Mouse (Mus musculus) adrenal gland, postnatal 14 days (tissue): ENCODE results near the gene Cactin. TPM values are rescaled to one million over a fixed set of nuclear protein-coding genes. Genes with fewer than 3 reads are reported as not detected.

Source experiments
- DNase-seq: peaks from one replicate; pipeline ENCODE4 v3.0.0; 2021; ENCODE audit warnings: mixed read lengths
- total RNA-seq: library from RNA; stranded (reverse); gene quantifications from 2 replicates; pipeline ENCODE4 v1.2.3, GENCODE M21; 2021

The Cactin gene
- total RNA-seq, 1 experiment from 2014 or later = 33.1 TPM

DNA sequence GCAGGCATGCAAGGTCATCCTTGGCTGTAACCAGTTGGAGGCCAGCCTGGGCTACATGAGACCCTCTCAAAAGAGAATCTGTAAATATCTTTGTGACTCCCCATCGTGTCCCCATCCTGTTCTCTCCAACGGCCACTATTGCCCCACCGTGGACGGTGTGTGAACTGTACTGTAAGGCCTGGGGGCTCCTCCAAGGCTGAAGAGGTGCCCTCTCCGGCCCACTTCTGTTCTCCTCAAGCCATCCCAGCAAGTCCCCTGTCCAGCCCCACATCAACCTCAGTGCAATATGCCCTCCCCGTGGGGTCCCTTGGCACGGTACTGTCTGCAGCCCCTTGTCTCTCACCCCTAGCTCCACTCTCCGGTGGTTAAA lies 1.6 kb upstream of the Cactin start:
- DNase-seq = peak; percentile 66

DNA sequence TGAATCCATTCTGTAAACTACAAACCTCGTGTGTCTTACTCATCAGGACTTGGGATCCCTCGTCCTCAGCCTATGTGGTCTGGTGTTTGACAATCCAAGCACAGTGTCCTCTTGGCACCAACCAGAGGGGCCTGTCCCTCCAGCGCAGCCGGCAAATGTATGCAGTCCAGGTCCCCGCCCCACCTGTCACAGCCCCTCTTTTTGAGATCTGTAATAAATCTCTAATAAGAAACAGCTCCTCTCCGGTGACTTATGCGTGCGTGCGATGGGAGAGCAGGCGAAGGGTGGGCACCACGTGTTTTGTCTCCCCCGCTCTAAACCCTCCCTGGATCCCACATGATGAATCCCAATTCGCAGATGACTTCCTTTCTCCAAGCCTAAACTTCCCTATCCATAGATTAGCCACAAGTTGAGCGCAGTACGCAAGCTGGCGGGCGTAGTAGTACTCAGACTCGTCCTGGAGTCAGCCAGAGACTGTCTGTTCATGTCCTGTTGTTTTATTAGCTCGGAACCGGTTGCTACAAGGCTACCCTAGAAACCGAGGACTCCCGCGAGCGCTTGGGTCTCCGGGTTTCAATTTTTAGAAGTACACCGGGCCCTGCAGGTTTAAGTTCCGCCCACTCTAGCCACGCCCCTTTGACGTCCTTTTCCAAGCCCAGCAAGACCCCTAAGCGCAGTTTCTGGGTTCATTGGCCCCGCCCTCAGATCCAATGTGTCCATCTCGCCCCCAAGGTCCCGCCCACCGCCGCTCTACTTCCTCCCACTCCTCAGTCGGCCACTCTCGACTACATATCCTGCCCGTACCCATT lies 958 bp upstream of the Cactin start:
- DNase-seq = peak; percentile 57

DNA sequence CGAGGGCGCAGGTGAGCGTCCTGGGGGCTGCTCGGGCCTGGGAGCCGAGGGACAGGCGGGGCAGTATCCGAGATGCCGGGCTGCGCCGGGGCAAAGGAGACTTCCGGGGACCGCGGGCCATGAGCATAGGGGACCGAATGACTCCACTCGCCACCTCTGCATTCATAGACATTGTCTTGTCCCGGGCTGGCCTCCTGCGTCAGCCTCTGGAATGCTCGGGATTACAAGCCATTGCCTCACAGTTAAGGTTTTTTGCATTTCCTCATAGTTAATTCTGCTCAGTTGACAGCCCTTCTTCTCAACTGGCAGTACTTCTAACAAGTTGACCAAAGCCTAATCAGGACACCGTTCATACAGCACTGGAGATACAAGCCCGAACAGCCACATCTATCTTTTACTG lies 533 bp downstream of the Cactin start:
- no peak for DNase-seq

DNA sequence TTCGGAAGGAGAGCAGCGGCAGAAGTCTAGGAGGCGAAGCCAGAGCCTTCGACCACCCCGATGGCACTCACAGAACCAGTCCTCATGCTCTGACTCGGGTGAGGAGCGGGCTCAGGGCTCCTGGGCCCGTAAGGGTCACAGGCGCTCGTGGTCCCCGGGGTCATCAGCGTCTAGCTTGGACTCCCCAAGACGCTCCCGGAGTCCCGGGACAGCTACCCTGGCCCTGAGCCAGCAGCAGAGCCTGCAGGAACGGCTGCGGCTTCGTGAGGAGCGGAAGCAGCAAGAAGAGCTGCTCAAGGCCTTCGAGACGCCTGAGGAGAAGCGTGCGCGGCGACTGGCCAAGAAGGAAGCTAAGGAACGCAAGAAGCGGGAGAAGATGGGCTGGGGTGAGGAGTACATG lies 1.5 kb downstream of the Cactin start:
- DNase-seq = no peak

DNA sequence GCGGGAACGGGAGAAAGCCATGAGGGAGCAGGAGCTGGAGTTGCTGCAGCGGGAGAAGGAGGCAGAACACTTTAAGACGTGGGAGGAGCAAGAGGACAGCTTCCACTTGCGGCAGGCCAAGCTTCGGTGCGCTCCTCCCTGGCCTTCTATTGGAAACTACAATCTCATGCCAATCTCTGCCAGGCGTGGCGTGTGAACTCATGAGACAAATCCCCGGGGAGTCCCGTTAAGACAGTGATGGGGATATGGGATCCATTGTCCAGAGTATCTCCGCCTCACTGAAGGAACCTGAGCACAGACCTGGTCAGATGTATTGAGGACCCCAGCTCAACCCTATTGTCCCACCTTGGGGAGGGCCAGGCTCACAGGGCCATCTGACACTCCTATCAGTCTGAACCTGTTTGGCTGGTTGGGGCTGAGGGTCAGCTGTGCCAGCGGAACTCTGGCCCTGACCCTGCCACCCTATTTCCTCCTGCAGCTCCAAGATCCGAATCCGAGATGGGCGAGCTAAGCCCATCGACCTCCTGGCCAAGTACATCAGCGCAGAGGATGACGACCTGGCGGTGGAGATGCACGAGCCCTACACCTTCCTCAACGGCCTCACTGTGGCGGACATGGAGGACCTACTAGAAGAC lies 2.4 kb downstream of the Cactin start:
- DNase-seq = no peak

DNA sequence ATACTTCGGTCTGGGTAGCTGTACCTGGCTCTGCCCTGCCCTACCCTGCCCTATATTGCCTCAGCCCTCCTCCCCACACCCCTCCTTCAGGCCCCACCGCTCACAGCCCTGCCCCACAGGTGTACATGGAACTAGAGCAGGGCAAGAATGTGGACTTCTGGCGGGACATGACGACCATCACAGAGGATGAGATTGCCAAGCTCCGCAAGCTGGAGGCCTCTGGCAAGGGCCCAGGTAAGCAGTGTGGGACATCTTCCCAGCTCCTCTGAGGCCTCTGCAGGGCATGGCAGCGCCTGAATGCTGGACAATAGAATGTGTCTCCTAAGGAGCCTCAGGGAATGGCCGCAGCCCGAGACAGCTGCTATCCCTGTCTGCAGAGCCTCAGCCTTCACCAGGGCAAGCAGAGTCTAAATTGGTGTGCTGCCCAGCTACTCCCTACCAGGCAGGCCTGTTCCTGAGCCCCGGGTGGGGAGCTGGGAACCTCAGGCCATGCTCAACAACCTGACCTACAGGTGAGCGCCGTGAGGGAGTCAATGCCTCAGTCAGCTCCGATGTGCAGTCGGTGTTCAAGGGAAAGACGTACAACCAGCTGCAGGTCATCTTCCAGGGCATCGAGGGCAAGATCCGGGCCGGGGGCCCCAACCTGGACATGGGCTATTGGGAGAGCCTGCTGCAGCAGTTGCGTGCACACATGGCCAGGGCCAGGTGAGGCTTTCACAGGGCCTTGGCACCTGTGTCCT lies 3.1 kb downstream of the Cactin start:
- DNase-seq = no peak

DNA sequence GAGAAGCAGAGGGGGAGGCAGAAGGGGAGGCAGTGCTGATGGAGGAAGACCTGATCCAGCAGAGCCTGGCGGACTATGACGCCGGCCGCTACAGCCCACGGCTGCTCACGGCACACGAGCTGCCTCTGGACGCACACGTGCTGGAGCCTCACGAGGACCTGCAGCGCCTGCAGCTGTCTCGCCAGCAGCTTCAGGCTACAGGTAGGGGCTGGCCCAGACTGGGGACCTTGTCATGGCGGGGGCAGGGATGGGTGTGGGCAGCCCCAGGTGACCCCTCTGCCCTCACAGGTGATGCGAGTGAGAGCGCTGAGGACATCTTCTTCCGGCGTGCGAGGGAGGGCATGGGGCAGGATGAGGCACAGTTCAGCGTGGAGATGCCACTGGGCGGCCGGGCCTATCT lies 4.3 kb downstream of the Cactin start:
- DNase-seq = no peak

DNA sequence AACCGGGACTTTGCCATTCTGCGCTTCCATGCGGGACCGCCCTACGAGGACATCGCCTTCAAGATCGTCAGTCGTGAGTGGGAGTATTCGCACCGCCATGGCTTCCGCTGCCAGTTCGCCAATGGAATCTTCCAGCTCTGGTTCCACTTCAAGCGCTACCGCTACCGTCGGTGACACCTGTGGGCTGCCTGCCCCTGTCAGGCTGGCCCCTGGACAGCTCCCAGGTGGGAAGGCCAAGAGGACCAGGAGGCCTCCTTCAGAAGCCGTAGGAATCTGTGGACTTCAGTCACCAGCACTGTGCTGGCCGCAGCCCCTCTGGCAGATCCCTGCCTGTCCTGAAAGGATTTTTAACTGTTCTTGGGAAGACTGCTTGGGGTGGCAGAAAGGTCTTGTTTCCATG lies 4.9 kb downstream of the Cactin start:
- no peak for DNase-seq

DNA sequence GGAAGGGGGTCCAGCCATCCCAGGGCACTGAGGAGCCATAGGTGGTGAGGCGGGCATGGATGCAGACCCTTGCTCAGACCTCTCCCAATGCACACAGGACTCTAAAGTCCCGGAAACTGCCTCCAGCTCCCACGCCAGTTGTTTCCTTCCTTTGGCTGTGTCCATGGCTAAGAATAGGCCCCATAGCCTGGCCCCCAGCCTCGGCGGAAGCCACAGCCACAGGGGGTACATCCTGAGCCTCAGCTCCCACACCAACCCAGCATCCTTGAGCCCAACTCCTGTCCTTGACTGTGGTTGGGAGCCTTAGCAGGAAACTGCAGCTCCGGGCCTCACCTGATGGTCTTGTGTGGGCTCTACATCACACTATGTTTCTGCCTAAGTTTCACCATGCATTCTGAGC lies 6.0 kb downstream of the Cactin start:
- peak; percentile 73 for DNase-seq

DNA sequence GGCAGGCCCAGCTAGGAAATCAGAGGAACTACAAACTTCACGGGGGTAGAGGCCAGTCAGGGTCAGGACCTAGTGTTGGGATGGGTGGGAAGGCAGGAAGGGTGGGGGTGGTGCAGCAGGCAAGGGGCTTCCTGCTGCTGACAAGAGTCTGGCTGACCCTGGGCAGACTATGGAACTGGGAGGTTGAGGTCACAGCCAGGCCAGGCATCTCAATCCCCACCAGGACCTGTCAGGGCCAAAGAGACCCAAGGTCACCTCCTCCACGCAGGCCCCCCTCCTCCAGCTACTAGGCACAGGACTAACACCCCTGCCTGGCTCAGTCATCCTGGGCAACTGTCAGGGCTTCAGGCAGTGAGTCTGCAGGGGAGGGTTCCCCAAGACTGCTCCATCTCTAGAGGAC lies 7.1 kb downstream of the Cactin start:
- DNase-seq = no peak

DNA sequence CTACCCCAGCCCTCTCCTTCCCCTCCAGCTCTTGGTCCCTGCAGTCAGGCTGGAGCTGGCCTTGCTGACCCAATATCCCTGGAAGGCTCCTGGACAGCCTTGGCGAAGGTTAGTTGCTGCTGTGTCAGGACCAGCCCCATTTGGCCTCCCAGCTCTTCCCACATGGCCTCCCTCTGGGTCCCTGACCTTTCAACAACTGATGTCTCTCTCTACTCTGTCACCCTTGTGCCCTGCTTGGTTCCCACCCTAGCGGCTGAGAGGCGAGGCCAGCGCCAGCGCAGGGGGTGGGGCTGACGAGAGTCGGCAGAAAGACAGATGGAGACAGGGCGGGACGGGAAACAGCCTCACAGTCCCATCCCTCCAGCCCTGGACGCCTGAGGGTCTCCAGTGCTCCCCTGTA lies 7.5 kb downstream of the Cactin start, which contains the start of gene Tbxa2r:
Tbxa2r (plus strand) TSS at position 346 of the 400 bp plus-strand sequence.
- DNase-seq = peak; percentile 94

DNA sequence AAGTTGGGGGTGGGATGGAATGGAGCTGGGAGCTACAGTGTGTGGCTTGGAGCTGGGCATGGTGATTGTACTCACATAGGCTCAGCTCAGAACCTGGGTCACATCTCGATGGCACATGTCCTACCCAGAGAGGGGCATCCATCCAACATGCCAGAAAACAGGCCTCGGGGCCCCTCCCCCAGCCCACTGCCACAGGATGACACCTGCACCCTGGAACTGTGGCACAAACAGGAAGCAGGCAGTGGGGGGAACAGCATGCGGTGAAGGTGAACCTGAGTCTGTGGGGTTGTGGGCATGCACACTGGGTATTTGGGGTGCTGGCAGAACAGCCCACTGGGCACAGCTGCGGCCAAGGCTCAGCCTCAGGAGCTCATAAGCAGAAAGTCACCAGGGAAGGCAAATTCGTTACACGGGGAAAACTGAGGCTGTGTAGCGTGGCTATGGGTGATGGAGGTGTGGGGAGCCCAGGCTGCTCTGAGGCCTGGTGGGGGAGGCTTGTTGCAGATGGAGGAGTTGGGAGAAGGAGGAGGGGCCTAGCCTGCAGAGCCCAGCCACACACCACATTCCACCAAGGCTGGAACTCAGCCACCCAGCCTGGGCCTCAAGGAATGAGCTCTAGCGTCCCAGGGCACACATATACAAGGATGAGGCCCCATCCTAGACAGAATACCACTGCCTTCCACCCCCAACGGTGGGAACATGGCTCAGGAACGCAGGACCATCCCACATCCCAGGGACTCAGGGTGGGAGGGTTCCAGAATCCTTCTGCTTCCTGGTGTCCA lies 8.5 kb downstream of the Cactin start:
- peak; percentile 62 for DNase-seq

DNA sequence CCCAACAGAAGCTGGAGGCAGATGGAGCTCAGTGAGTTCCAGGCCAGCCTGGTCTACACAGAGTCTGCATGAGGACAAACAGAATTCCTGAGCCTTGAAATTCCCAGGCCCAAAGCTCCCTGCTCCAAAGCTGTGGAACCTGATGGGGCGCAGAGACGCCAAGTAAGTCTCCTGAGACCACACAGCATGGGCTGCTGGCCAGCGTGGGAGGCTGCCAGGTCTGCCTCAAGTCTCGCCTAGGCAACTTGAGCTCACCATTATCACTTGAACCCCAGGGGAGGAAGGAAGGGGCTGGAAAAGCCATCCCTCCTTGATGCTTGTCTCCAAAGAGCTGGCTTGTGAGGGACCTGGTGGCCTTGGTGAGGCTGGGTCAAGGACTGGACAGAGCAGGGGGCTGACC lies 9.1 kb downstream of the Cactin start:
- no peak for DNase-seq

DNA sequence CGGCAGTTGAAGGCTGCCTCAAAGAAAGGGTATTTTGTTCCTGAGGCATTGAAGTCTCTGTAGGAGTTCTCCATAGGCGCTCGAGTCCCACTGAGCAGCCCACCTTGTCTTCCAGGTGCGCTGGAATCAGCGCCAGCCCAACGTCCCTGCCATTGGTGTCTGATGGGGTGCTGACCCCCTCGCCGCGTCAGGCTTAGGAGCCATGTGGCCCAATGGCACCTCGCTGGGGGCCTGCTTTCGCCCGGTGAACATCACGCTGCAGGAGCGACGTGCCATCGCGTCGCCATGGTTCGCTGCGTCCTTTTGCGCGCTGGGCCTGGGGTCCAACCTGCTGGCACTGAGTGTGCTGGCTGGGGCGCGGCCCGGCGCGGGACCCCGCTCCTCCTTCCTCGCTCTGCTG lies 11.4 kb downstream of the Cactin start:
- no peak for DNase-seq

DNA sequence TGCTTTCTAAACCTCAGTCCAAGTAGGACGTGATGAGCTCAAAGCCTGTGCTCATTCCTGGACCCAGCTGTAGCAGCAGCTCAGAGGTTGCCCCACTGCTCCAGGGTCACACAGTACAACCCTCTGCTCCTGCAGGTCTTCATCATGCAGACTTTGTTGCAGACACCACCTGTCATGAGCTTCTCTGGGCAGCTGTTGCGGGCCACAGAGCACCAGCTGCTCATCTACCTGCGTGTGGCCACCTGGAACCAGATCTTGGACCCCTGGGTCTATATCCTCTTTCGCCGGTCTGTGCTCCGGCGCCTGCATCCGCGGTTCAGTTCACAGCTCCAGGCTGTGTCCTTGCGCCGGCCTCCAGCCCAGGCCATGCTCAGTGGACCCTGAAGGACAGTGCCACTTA lies 13.4 kb downstream of the Cactin start:
- DNase-seq = no peak

DNA sequence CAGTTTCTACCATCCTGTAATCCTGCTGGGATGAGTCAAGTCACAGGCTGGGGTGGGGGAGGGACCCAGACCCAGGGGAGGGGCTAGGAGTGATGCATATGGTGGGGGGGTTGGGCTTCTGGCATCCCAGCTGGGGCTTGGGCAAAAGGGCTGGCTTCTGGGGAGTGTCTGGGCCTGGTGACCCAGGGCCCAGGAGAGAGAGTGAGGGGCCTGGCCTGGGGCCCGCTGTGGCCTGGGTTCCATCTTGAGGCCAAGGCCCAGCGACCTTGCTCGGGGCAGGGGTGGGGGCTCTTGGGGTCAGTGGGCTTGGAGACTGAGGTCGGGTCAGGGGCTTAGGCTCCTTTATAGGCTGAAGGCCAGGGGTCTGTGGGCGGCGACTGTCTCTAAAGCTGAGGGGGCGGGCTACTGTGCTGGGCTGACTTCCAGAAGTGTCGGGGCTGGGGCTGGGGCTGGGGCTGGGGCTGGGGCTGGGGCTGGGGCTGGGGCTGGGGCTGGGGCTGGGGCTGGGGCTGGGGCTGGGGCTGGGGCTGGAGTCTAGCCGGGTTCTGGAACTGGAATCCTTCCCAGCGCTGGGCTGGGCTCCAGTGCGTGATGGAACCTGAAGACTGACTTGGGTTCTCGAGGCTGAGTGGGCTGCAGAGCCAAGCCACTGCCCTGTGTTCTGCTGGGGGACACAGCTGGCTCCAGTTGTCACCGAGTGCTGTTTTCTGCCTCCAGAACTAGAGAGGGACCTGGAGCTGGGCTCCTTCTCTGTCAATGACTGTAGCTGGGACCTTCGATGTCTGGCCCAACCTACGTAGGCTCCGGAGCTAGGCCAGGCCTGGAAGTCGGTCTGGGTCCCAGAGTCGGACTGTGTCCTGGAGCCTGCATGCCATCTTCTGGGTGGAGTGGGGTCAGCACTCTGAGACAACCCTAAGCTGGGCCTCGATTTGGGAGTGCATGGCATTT lies 14.8 kb downstream of the Cactin start:
- no peak for DNase-seq

DNA sequence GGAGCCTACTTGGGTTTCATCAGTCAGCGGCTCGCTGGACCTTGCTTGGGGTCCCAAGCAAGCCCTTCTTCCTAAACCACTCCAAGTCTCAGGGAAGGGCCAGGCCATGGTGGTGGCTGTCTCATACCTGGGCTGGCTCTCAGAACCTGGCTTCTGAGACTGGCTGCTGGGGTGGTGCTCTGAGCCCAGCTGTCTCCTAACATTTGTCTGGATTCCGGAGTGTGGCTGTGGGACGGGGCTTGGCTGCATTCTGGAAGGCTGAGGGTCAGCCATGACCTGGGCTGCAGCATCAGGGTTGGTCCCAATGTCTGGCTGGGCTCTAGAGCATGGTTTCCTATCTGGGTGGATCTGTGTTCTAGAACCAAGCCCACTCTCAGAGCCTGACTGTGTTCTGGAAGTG lies 15.7 kb downstream of the Cactin start:
- DNase-seq = no peak

DNA sequence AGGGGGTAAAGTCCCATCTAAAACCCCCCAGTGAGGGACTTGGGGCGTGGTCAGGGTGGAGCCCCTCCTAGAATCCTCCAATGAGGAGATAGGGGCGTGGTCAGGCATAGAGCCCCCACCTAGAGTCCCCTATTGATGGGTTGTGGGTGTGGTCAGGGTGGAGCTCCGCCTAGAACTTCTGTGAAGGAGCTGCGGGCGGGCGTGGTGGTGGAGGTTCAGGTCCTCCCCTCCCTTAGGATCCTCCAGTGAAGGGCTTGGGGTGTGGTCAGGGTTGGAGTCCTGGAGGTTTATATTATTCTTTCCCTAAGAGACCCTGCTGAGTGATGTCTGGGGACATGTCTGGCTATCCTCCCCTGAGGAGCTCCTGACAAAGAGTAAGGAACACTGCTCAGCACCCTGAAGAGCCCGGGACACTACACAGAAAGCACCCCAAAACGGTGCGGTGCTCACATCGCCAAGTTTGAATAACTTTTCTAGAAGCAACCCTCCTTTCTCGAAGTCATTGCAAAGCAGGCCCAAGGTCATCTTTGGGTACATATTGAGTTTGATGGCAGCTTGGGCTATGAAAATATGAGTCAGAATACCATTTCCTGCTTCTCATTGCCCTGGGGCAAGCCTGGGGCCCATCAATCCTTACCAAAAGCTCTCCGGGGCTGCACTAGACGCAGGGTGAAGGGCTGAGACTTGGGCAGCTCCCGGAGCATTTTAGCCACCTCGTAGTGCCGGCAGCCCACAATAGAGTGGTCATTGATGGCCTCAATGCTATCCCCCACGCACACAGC lies 19.8 kb downstream of the Cactin start:
- DNase-seq = no peak

DNA sequence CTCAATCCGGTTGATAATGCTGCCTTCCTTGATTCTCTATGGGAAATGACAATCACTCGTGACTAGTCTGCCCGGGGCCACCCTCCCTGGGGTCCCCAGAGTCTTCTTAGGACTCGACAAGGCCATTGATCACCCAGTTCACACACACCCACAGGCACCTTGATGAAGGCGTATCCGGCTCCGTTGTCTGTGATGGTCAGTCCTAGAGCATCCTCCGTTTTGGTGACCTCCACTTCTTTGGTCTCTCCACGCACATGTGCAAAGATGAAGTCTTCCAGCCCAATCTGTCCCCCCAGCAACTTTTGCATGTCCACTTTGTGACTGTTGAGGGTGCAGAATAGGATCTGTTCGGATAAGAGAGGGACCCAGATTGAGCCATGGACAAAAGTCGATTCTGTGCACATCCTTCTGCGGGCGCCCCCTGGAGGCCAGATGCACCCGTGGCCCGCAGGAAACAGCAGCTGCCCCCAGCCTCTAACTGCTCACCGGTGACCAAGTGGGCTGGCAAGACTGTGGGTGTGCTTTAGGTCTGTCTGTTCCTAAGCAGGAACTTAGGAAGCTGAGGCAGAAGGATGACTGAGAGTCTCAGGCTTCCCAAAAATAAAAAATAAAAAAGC lies 20.5 kb downstream of the Cactin start:
- peak; percentile 89 for DNase-seq
